Mouse (Mus musculus) kidney, postnatal 0 days (tissue): ENCODE data around the gene Cables2. TPM values are rescaled to one million over a fixed set of nuclear protein-coding genes. Genes with fewer than 3 reads are reported as not detected.

Experiments
- ATAC-seq: fragments of 200-750 bp; cut with Nextera tagmentation; replicated peaks from 2 replicates; pipeline ENCODE4 v1.8.0; 2017; ENCODE audit warnings: low read depth, moderate number of reproducible peaks, moderate TSS enrichment, moderate library complexity; ENCODE audit not compliant: low FRiP score
- DNase-seq: peaks from one replicate; pipeline ENCODE4 v3.0.0-alpha.2; 2016; ENCODE audit warnings: low spot score
- H3K27ac ChIP-seq: fragments of 300-500 bp; sonication (generic); 2 replicates; pipeline ENCODE4 v1.5.1; 2014; ENCODE audit warnings: mild to moderate bottlenecking
- H3K27me3 ChIP-seq: fragments of 300-500 bp; sonication (generic); 2 replicates; pipeline ENCODE4 v1.6.1; 2014; ENCODE audit warnings: low read length, mixed read lengths; ENCODE audit not compliant: insufficient read depth
- H3K36me3 ChIP-seq: fragments of 300-500 bp; sonication (generic); 2 replicates; pipeline ENCODE4 v1.6.1; 2014; ENCODE audit warnings: low read length, mixed read lengths; ENCODE audit not compliant: insufficient read depth
- H3K4me1 ChIP-seq: fragments of 300-500 bp; sonication (generic); replicated peaks from 2 replicates; pipeline ENCODE4 v1.6.1; 2014; ENCODE audit warnings: antibody characterized with exemption, low read length, mixed read lengths; ENCODE audit not compliant: insufficient read depth
- H3K4me2 ChIP-seq: fragments of 300-500 bp; sonication (generic); 2 replicates; pipeline ENCODE4 v1.6.1; 2014; ENCODE audit warnings: mild to moderate bottlenecking, low read length, moderate library complexity, mixed read lengths
- H3K4me3 ChIP-seq: fragments of 300-500 bp; sonication (generic); replicated peaks from 2 replicates; pipeline ENCODE4 v1.5.1; 2014; ENCODE audit warnings: low read depth, low read length
- H3K9ac ChIP-seq: fragments of 300-500 bp; sonication (generic); 2 replicates; pipeline ENCODE4 v1.6.1; 2014; ENCODE audit warnings: low read depth, low read length
- H3K9me3 ChIP-seq: fragments of 300-500 bp; sonication (generic); replicated peaks from 2 replicates; pipeline ENCODE4 v1.6.1; 2016; ENCODE audit warnings: low read length, inconsistent platforms, mixed read lengths
- CTCF ChIP-seq: IDR thresholded peaks from 2 replicates; pipeline ENCODE4 v1.5.1; 2016; ENCODE audit warnings: antibody characterized with exemption, low read depth, mild to moderate bottlenecking, moderate library complexity
- WGBS: fragments of 180-500 bp; shearing (Covaris S2); extraction: QIAGEN DNeasy Blood & Tissue Kit; methylation state at CpG from one replicate; pipeline ENCODE4 v1.1.7; 2014; 5-methylcytosine and 5-hydroxymethylcytosine counted together
- polyA plus RNA-seq: library from polyadenylated mRNA; unstranded; fragments of >200 nt; fragmentation: Nextera tagmentation; extraction: Ambion mirVana; gene quantifications from 2 replicates; pipeline ENCODE4 v1.2.1, GENCODE M21; 2015

Gene Cables2
- polyA plus RNA-seq, 1 experiment from 2014 or later = 13.1 TPM

DNA sequence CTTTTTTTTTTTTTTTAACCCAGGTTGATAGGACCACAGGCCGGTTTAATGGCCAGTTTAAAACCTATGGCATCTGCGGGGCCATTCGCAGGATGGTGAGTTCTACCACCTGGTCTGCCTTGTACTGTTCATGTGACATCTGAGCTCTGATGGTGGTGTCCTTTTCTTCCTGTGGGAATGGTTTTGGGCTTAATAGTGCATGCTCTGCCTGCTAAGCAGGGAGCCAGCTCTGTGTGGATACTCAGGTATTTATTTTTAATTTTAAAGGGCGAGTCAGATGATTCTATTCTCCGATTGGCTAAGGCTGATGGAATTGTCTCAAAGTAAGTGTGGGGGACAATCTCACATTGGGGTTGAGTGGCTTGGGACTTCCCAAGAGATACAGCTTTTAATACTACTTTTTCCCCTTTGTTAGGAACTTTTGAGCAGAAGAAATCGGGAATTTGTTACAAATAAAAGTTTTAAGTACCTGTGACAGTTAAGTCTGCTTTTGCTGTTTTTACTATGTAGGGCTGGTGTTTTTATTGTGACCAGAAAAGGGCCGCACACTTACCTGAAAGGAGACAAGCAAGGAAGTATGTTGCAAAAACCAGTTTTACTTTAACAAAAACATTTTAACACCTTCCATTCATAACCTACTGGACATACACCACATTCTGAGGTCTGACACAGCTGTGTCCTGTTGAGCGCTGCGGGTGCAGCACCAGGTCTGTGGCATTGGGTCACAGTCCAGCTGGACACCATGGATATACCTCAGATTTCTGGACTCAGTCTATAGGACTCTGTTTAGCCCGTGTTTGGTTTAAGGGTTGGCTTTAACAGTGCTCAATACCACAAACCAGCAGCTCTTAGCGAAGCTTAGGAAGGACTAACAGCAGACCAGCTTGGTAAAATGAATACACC is 15.1 kb downstream of the Cables2 start:
- WGBS = 47% methylated on average over 11 of the region's 11 CpGs
- no peak for TF ChIP-seq CTCF

GRCm38 (mm10) chr2:180257001-180257521 is 16.2 kb downstream of the Cables2 start, which contains the start of gene Rps21:
Gene Rps21, plus strand, starts transcription at chr2:180257377.
- peak within 1 kb of the TSS; percentile 95 for H3K9ac ChIP-seq
- no peaks in the 10 kb centered on the region; the same call in 1 of the 2 replicates for H3K4me1 ChIP-seq
- peak; percentile 96 for ATAC-seq
- TF ChIP-seq CTCF = no peak
- WGBS = under 1% methylated on average over 38 of the region's 38 CpGs
- peak within 1 kb of the TSS; percentile 92 for H3K27ac ChIP-seq
- peak; percentile 99 for DNase-seq
- H3K4me3 ChIP-seq = peak within 1 kb of the TSS; percentile 90
- no peaks in the 10 kb centered on the region for H3K9me3 ChIP-seq
- peak within 1 kb of the TSS; percentile 81 for H3K4me2 ChIP-seq
- H3K27me3 ChIP-seq = no peaks in the 10 kb centered on the region
- H3K36me3 ChIP-seq = peaks cover 14% of the 10 kb centered on the region

More for the DNA sequence above, 15.1 kb downstream of the Cables2 start:
- Histone ChIP-seq H3K27ac (peak overlapping the region; percentile 92; the same call in 1 of the 2 replicates), H3K27me3 (no peaks in the 10 kb centered on the region), H3K4me1 (no peaks in the 10 kb centered on the region; the same call in 1 of the 2 replicates), H3K9ac (peak overlapping the region; percentile 95), H3K9me3 (no peaks in the 10 kb centered on the region), H3K4me3 (peak overlapping the region; percentile 90), H3K36me3 (peaks cover 14% of the 10 kb centered on the region), H3K4me2 (peak overlapping the region; percentile 81)
- ATAC-seq = no peak
- DNase-seq = no peak

GRCm38 (mm10) chr2:180256296-180257000 is 16.8 kb downstream of the Cables2 start:
- peak overlapping the region; percentile 91 for H3K27ac ChIP-seq
- no peaks in the 10 kb centered on the region; the same call in 1 of the 2 replicates for H3K4me1 ChIP-seq
- H3K9ac ChIP-seq = peak overlapping the region; percentile 64
- H3K27me3 ChIP-seq = no peaks in the 10 kb centered on the region
- 23% methylated on average over 26 of the region's 26 CpGs for WGBS
- ATAC-seq (peak; percentile 44), DNase-seq (no peak)
- no peak for TF ChIP-seq CTCF
- peaks cover 12% of the 10 kb centered on the region for H3K36me3 ChIP-seq
- peak overlapping the region; percentile 90 for H3K4me3 ChIP-seq
- H3K9me3 ChIP-seq = no peaks in the 10 kb centered on the region
- peak overlapping the region; percentile 64 for H3K4me2 ChIP-seq

DNA sequence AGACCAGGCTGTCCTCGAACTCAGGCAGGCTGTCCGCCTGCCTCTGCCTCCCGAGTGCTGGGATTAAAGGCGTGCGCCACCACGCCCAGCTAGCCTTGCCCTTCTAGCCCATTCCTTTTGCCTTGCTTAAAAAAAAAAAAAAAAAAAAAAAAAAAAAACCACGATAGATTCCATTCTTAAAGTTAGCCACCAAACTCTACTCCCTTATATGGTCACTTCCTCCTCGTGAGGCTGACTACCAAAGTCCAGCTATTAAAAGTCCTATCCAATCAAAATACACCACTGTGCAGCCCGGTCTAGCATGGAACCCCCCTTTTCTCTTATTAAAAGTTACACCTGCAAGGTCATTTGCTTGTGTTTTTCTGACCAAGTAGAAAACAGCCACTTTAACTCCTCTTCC is 17.6 kb downstream of the Cables2 start:
- Histone ChIP-seq H3K4me3 (no peak overlapping the region), H3K9ac (no peak overlapping the region), H3K4me2 (no peak overlapping the region), H3K36me3 (peaks cover 7% of the 10 kb centered on the region; the same call in 1 of the 2 replicates), H3K27me3 (no peaks in the 10 kb centered on the region), H3K9me3 (no peaks in the 10 kb centered on the region), H3K4me1 (no peaks in the 10 kb centered on the region; the same call in 1 of the 2 replicates), H3K27ac (no peak overlapping the region)
- 72% methylated on average over 9 of the region's 9 CpGs for WGBS
- DNase-seq = peak; percentile 36
- no peak for ATAC-seq
- no peak for TF ChIP-seq CTCF

DNA sequence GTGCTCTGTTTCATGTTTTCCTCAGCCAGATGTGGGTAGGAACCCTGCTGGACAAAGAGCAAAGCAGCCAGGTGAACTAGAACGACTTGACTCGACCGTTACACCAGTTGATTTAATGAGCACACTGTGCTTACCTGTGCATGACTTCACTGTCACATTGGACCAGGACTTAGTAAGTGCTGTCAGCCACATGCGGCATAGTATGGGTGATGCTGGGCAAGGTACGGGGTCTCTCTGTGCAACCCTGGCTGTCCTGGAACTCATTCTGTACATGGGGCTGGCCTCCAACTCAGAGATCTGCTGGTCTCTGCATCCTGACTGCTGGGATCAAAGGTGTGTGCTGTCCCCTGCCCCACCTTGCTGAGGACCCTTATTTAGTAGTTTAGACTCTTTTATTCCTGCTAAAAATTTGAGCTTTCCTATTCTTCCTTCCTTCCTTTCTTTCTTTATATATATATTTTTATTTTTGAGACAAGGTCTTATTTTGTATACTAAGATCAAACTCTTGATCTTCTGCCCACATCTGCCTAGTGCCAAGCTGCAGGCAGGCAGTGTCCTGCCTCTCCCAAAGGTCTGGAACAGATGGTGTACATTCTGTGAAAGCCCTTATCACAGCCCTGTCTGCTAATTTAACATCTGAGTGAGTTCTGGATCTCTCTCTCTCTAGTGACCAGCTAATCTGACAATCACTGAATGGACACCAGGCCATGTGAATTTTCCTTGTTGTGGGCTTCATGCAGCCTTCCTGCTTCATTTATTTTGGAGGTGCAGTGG is 18.7 kb downstream of the Cables2 start:
- Histone ChIP-seq H3K27ac (no peak overlapping the region), H3K4me3 (no peak overlapping the region), H3K9me3 (no peaks in the 10 kb centered on the region), H3K9ac (no peak overlapping the region), H3K4me1 (no peaks in the 10 kb centered on the region; the same call in 1 of the 2 replicates), H3K36me3 (peaks cover 4% of the 10 kb centered on the region; the same call in 1 of the 2 replicates), H3K27me3 (no peaks in the 10 kb centered on the region), H3K4me2 (no peak overlapping the region)
- ATAC-seq = no peak
- DNase-seq = no peak
- no peak for TF ChIP-seq CTCF
- WGBS = 74% methylated on average over 5 of the region's 5 CpGs
